ENCODE assay signal across 1 mouse cellular context in genomic region chr6:72362132-72363028, GRCm38 (mm10).
A peak's percentile ranks its signal among the peaks of the same experiment; 100 is the strongest.
TF ChIP-seq lines count a peak whose summit lies in the region.

No protein-coding gene starts in this region.

TF ChIP-seq in MEL, 35 proteins besides CTCF, POLR2A, EP300 and RAD21:
- 0 out of 2 replicates have a peak, but pooled peaks have one; percentile 6 for TF ChIP-seq SMC3 (IDR thresholded peaks at IDR 0.05; ENCODE audit: low read depth, low read length)
- no peak for TF ChIP-seq ZNF384 (IDR thresholded peaks at IDR 0.05; ENCODE audit: low read depth, low read length)
- TF ChIP-seq POLR2AphosphoS5 (IDR thresholded peaks at IDR 0.05; ENCODE audit: borderline replicate concordance, low read depth, low read length) = no peak
- no peak for TF ChIP-seq MYB (IDR thresholded peaks at IDR 0.05; ENCODE audit: low read depth, low read length)
- TF ChIP-seq CHD2 (IDR thresholded peaks at IDR 0.05; ENCODE audit: low read length) = peak; percentile 85; the same call in 1 of the 2 replicates
- TF ChIP-seq MAFK (IDR thresholded peaks at IDR 0.05; ENCODE audit: borderline replicate concordance, low read depth, low read length) = no peak
- no peak for TF ChIP-seq BHLHE40 (IDR thresholded peaks at IDR 0.05; ENCODE audit: borderline replicate concordance, low read depth, low read length)
- TF ChIP-seq POLR2AphosphoS2 (IDR thresholded peaks at IDR 0.05; ENCODE audit: low read length) = peak; percentile 93
- TF ChIP-seq USF2 (IDR thresholded peaks at IDR 0.05; ENCODE audit: borderline replicate concordance in 1 of 2, insufficient read depth in 1 of 2, low read depth in 1 of 2, low read length in 2 of 2) = peak; percentile 44 to 90
- no peak for TF ChIP-seq ZC3H11A (IDR thresholded peaks at IDR 0.05; ENCODE audit: low read depth, low read length)
- TF ChIP-seq JUND (IDR thresholded peaks at IDR 0.05; ENCODE audit: low read depth, low read length) = no peak
- TF ChIP-seq TAL1 (IDR thresholded peaks at IDR 0.05; ENCODE audit: low read length) = no peak
- peak; percentile 92 for TF ChIP-seq NELFE (IDR thresholded peaks at IDR 0.05; ENCODE audit: low read depth, low read length)
- no peak for TF ChIP-seq E2F4 (IDR thresholded peaks at IDR 0.05; ENCODE audit: borderline replicate concordance, low read depth, low read length)
- TF ChIP-seq MAX (IDR thresholded peaks at IDR 0.05; ENCODE audit: low read length) = peak; percentile 74; the same call in 1 of the 2 replicates
- TF ChIP-seq MAZ (IDR thresholded peaks at IDR 0.05; ENCODE audit: low read depth, low read length) = peak; percentile 43; the same call in 1 of the 2 replicates
- peak; percentile 90 for TF ChIP-seq SIN3A (IDR thresholded peaks at IDR 0.05; ENCODE audit: low read length)
- TF ChIP-seq KAT2A (conservative IDR thresholded peaks at IDR 0.05; ENCODE audit: low read depth, low read length) = peak; percentile 44; the same call in 1 of the 2 replicates
- peak; percentile 98 for TF ChIP-seq ELF1 (IDR thresholded peaks at IDR 0.05; ENCODE audit: low read depth, low read length)
- no peak for TF ChIP-seq GABPA (IDR thresholded peaks at IDR 0.05; ENCODE audit: low read depth, low read length)
- TF ChIP-seq NRF1 (IDR thresholded peaks at IDR 0.05; ENCODE audit: insufficient read depth, low read depth, low read length, poor library complexity, severe bottlenecking) = peak; percentile 41; the same call in 1 of the 2 replicates
- TF ChIP-seq MXI1 (IDR thresholded peaks at IDR 0.05; ENCODE audit: low read depth, low read length) = peak; percentile 88
- peak; percentile 84 for TF ChIP-seq HCFC1 (IDR thresholded peaks at IDR 0.05; ENCODE audit: low read depth, low read length)
- TF ChIP-seq CHD1 (IDR thresholded peaks at IDR 0.05; ENCODE audit: low read depth, low read length) = no peak
- TF ChIP-seq MEF2A (IDR thresholded peaks at IDR 0.05; ENCODE audit: extremely low read depth, insufficient replicate concordance, low read depth, low read length, poor library complexity, severe bottlenecking) = peak; percentile 9; the same call in 1 of the 2 replicates
- TF ChIP-seq GATA1 (IDR thresholded peaks at IDR 0.05; ENCODE audit: low read depth, low read length) = no peak
- TF ChIP-seq ZMIZ1 (IDR thresholded peaks at IDR 0.05; ENCODE audit: low read depth, low read length) = peak; percentile 95
- TF ChIP-seq TCF12 (IDR thresholded peaks at IDR 0.05; ENCODE audit: low read depth, low read length) = peak; percentile 43; the same call in 1 of the 2 replicates
- TF ChIP-seq ETS1 (IDR thresholded peaks at IDR 0.05; ENCODE audit: low read depth, low read length) = 0 out of 2 replicates have a peak, but pooled peaks have one; percentile 19
- TF ChIP-seq UBTF (IDR thresholded peaks at IDR 0.05; ENCODE audit: borderline replicate concordance, insufficient read depth, low read depth, low read length) = no peak
- TF ChIP-seq TBP (IDR thresholded peaks at IDR 0.05; ENCODE audit: low read depth, low read length) = peak; percentile 94
- TF ChIP-seq USF1 (IDR thresholded peaks at IDR 0.05; ENCODE audit: low read depth, low read length) = peak; percentile 99
- TF ChIP-seq RCOR1 (IDR thresholded peaks at IDR 0.05; ENCODE audit: low read depth, low read length) = no peak
- no peak for TF ChIP-seq ZKSCAN1 (IDR thresholded peaks at IDR 0.05; ENCODE audit: low read depth, low read length)
- TF ChIP-seq MYC (IDR thresholded peaks at IDR 0.05; ENCODE audit: low read depth, low read length) = no peak
